Mouse (Mus musculus): ENCODE data around the gene Acbd5. TPM values are rescaled to one million over a fixed set of nuclear protein-coding genes. Genes with fewer than 3 reads are reported as not detected.

The Acbd5 gene
- polyA plus RNA-seq, 1 experiment = 3.2 TPM

GRCm38 (mm10) chr2:23051890-23052289 lies 16.1 kb upstream of the Acbd5 start:
- H3K4me3 ChIP-seq (replicated peaks) = peak overlapping the region; percentile 60
- no peak for TF ChIP-seq GATA1 (IDR thresholded peaks at IDR 0.05; ENCODE audit: borderline replicate concordance, low read length)
- no peak for TF ChIP-seq FLI1 (IDR thresholded peaks at IDR 0.05; ENCODE audit: low read length)
- H3K27me3 ChIP-seq (replicated peaks) = no peaks in the 10 kb centered on the region
- H3K4me1 ChIP-seq = peaks cover 58% of the 10 kb centered on the region
- no peaks in the 10 kb centered on the region for H3K36me3 ChIP-seq (replicated peaks; ENCODE audit: low read length)
- no peaks in the 10 kb centered on the region for H3K9me3 ChIP-seq

DNA sequence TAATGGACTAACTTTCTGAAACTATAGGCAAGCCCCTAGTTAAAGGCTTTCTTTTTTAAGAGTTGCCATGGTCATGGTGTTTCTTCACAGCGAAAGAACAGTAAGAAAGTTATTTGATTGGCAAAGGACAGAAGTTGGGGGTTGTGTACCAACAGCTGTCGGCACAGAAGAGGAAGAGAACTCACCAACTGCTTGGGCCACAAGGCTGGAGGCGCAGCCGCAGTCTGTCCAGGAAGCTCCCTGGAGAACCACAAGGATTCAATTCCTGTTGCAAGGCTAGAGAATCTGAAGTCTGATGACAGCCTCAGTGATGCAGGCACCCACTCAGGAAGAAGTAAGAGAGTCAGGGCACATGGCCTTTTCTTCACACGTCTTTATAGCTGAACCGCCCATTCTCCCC lies 15.4 kb upstream of the Acbd5 start:
- H3K4me3 ChIP-seq (replicated peaks) = peak overlapping the region; percentile 81
- H3K4me1 ChIP-seq = peaks cover 53% of the 10 kb centered on the region
- no peaks in the 10 kb centered on the region for H3K9me3 ChIP-seq
- TF ChIP-seq FLI1 (IDR thresholded peaks at IDR 0.05; ENCODE audit: low read length) = no peak
- TF ChIP-seq GATA1 (IDR thresholded peaks at IDR 0.05; ENCODE audit: borderline replicate concordance, low read length) = no peak
- no peaks in the 10 kb centered on the region for H3K27me3 ChIP-seq (replicated peaks)
- no peaks in the 10 kb centered on the region for H3K36me3 ChIP-seq (replicated peaks; ENCODE audit: low read length)

DNA sequence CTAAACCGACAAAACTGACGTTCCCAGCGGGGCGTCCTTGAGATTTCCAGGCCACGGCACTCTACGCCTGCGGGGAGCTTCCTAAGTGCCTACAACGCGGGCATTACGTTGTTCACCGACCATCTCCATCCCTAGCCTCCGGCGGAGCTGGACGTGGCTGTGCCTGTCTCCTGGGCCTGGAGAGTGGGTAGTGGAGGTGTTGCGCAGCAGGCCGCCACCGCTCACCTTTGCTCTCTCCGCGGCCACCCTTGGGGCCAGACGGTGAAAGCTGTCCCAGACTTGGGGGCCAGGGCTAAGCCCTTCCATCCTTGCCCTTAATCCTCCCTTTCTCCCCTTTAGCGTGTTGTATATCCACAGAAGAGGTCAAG lies 387 bp downstream of the Acbd5 start:
- Histone ChIP-seq H3K36me3 (replicated peaks; ENCODE audit: low read length) (peaks cover 16% of the 10 kb centered on the region), H3K27me3 (replicated peaks) (no peaks in the 10 kb centered on the region)

GRCm38 (mm10) chr2:23068894-23069744 lies 1.2 kb downstream of the Acbd5 start:
- no peaks in the 10 kb centered on the region for H3K9me3 ChIP-seq
- peaks cover 17% of the 10 kb centered on the region for H3K4me1 ChIP-seq
- no peaks in the 10 kb centered on the region for H3K27me3 ChIP-seq (replicated peaks)
- H3K36me3 ChIP-seq (replicated peaks; ENCODE audit: low read length) = peaks cover 24% of the 10 kb centered on the region
- no peak for TF ChIP-seq GATA1 (IDR thresholded peaks at IDR 0.05; ENCODE audit: borderline replicate concordance, low read length)
- TF ChIP-seq FLI1 (IDR thresholded peaks at IDR 0.05; ENCODE audit: low read length) = no peak
- H3K4me3 ChIP-seq (replicated peaks) = peak overlapping the region; percentile 100

More for the DNA sequence above, 387 bp downstream of the Acbd5 start:
- Histone ChIP-seq H3K4me1 (peaks cover 15% of the 10 kb centered on the region; the same call in 1 of the 2 replicates), H3K9me3 (no peaks in the 10 kb centered on the region), H3K4me3 (replicated peaks) (peak overlapping the region; percentile 100)
- no peak for TF ChIP-seq GATA1 (IDR thresholded peaks at IDR 0.05; ENCODE audit: borderline replicate concordance, low read length)

- H3K36me3 ChIP-seq (replicated peaks; ENCODE audit: low read length) = peaks cover 33% of the 10 kb centered on the region
- no peaks in the 10 kb centered on the region for H3K27me3 ChIP-seq (replicated peaks)
- peak overlapping the region; percentile 17 for H3K4me3 ChIP-seq (replicated peaks)
- peaks cover 17% of the 10 kb centered on the region for H3K4me1 ChIP-seq
- TF ChIP-seq GATA1 (IDR thresholded peaks at IDR 0.05; ENCODE audit: borderline replicate concordance, low read length) (no peak), FLI1 (IDR thresholded peaks at IDR 0.05; ENCODE audit: low read length) (no peak)
- no peaks in the 10 kb centered on the region for H3K9me3 ChIP-seq
Observed at GRCm38 (mm10) chr2:23070491-23070890, 2.5 kb downstream of the Acbd5 start.

GRCm38 (mm10) chr2:23071406-23071805 lies 3.4 kb downstream of the Acbd5 start:
- Histone ChIP-seq H3K36me3 (replicated peaks; ENCODE audit: low read length) (peaks cover 41% of the 10 kb centered on the region), H3K4me1 (peaks cover 17% of the 10 kb centered on the region), H3K27me3 (replicated peaks) (no peaks in the 10 kb centered on the region), H3K4me3 (replicated peaks) (no peak overlapping the region), H3K9me3 (peaks cover 1% of the 10 kb centered on the region; the same call in 1 of the 2 replicates)
- TF ChIP-seq FLI1 (IDR thresholded peaks at IDR 0.05; ENCODE audit: low read length) = no peak
- no peak for TF ChIP-seq GATA1 (IDR thresholded peaks at IDR 0.05; ENCODE audit: borderline replicate concordance, low read length)

- H3K9me3 ChIP-seq = peaks cover 2% of the 10 kb centered on the region; the same call in 1 of the 2 replicates
- H3K4me1 ChIP-seq = peaks cover 3% of the 10 kb centered on the region
- H3K27me3 ChIP-seq (replicated peaks) = no peaks in the 10 kb centered on the region
- peaks cover 75% of the 10 kb centered on the region for H3K36me3 ChIP-seq (replicated peaks; ENCODE audit: low read length)
- H3K4me3 ChIP-seq (replicated peaks) = no peak overlapping the region
- TF ChIP-seq FLI1 (IDR thresholded peaks at IDR 0.05; ENCODE audit: low read length) (no peak), GATA1 (IDR thresholded peaks at IDR 0.05; ENCODE audit: borderline replicate concordance, low read length) (no peak)
Observed at GRCm38 (mm10) chr2:23075846-23076245, 7.9 kb downstream of the Acbd5 start.

- TF ChIP-seq GATA1 (IDR thresholded peaks at IDR 0.05; ENCODE audit: borderline replicate concordance, low read length) (no peak), FLI1 (IDR thresholded peaks at IDR 0.05; ENCODE audit: low read length) (no peak)
- no peak overlapping the region for H3K4me3 ChIP-seq (replicated peaks)
- peaks cover 2% of the 10 kb centered on the region; the same call in 1 of the 2 replicates for H3K9me3 ChIP-seq
- H3K36me3 ChIP-seq (replicated peaks; ENCODE audit: low read length) = peaks cover 78% of the 10 kb centered on the region
- peaks cover 3% of the 10 kb centered on the region for H3K4me1 ChIP-seq
- no peaks in the 10 kb centered on the region for H3K27me3 ChIP-seq (replicated peaks)
Observed at GRCm38 (mm10) chr2:23076783-23077182, 8.8 kb downstream of the Acbd5 start.

DNA sequence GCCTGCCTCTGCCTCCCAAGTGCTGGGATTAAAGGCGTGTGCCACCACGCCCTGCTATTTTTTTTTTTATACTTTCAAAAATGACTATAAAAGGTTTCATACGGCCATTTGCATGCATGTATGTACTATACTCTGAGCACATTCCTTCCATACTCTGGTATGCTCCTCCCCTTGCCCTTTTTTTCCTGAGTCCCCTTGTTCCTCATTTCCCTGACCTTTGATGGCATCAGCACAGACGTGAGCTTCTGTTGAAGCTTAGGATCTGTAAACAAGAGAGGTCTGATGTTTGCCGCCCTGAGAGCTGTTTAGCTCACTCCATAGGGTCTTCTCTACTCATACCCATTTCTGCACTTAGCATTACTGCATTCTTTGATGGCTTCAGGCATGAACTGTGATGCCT lies 9.7 kb downstream of the Acbd5 start:
- peaks cover 2% of the 10 kb centered on the region; the same call in 1 of the 2 replicates for H3K9me3 ChIP-seq
- peaks cover 81% of the 10 kb centered on the region for H3K36me3 ChIP-seq (replicated peaks; ENCODE audit: low read length)
- H3K4me1 ChIP-seq = peaks cover 3% of the 10 kb centered on the region
- H3K4me3 ChIP-seq (replicated peaks) = no peak overlapping the region
- H3K27me3 ChIP-seq (replicated peaks) = no peaks in the 10 kb centered on the region
- TF ChIP-seq GATA1 (IDR thresholded peaks at IDR 0.05; ENCODE audit: borderline replicate concordance, low read length) (no peak), FLI1 (IDR thresholded peaks at IDR 0.05; ENCODE audit: low read length) (no peak)

DNA sequence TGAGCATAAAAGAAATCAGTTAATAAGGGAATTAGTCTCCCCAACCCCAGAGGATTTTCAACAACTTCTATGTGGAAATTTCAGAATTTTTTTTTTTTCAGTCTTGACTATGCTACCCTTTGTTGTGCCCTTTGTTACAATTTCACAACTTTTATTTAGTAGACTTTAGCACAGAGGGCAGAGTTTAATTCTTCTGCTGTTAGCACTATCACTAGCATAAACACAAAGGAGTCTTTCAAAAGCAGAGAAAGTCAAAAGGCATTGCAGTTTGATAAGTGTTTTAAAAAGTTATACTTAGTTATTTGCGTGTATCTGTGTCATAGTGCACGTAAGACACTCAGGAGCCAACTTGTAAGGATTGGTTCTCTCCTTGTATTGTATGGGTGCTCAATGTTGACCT lies 10.6 kb downstream of the Acbd5 start:
- peaks cover 86% of the 10 kb centered on the region for H3K36me3 ChIP-seq (replicated peaks; ENCODE audit: low read length)
- peaks cover 2% of the 10 kb centered on the region; the same call in 1 of the 2 replicates for H3K9me3 ChIP-seq
- H3K27me3 ChIP-seq (replicated peaks) = no peaks in the 10 kb centered on the region
- H3K4me3 ChIP-seq (replicated peaks) = no peak overlapping the region
- TF ChIP-seq FLI1 (IDR thresholded peaks at IDR 0.05; ENCODE audit: low read length) (no peak), GATA1 (IDR thresholded peaks at IDR 0.05; ENCODE audit: borderline replicate concordance, low read length) (no peak)
- H3K4me1 ChIP-seq = peaks cover 3% of the 10 kb centered on the region

All from megakaryocyte, embryonic 14.5 days (primary cell).